Mouse (Mus musculus): ENCODE measurements around the gene Wfdc15a. TPM values are rescaled to one million over a fixed set of nuclear protein-coding genes. Genes with fewer than 3 reads are reported as not detected.

The Wfdc15a gene
- polyA plus RNA-seq, 1 experiment from 2014 or later = not detected

DNA sequence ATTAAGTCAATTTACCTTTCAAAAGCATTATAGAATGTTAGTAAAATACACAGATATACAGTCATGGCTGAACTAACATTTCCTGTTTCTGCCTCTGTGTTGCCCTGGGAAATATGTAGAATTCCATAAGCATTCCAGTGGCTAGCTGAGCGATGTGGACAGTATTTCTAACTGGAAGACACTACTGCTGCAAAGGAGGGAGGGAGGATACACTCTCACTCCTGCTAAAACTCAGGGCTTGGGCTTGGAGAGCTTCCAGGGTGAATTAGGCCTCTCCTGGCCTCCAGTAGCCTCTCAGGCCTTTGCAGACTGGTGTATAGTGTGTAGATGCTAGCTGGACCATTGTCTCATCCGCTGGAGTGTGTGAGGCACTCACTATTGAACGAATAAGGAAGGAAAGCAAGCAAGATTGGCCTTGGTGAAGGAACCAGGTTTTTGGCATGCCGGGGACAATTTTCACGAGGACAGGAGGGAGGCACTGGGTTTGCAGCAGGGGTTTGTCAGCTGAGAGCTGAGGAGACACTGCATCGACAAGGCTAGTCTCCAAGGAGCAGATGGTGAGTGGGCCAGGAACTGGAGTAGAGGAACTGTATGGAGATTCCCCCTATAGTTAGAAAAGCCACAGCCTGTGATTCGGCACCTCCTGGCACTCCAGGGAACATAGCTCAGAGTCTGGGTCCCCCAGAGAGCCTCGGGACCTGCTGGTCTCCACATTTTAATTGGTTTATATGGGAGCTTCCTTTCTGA, 25.1 kb downstream of the Wfdc15a start:
- WGBS = 83% methylated on average over 8 of the region's 8 CpGs
- no peak for ATAC-seq (ENCODE audit: low FRiP score, low read depth)

DNA sequence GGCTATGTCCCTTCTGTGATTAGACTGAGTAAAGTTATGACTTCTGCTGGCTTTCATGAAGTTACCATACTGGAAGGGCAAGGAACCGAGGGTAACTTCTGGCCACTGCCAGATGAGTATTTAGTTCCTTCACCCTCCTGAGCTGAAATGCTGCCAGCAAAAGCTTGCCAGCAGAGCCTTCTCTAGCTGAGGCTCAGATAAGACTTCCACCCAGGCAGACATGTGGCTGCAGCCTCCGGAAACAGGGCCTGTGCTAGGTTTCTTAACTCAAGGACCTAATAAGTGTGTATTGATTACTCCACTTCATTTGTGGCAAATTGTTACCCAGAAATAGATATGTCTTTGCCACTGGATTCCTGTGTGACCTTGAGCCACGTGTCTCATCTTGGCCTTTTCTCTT, 26.5 kb downstream of the Wfdc15a start:
- Histone ChIP-seq H3K36me3 (no peaks in the 10 kb centered on the region), H3K9me3 (no peaks in the 10 kb centered on the region; the same call in 1 of the 2 replicates), H3K27ac (replicated peaks) (no peak overlapping the region), H3K4me2 (replicated peaks) (no peak overlapping the region), H3K27me3 (peaks cover 51% of the 10 kb centered on the region), H3K4me3 (no peak overlapping the region), H3K4me1 (peaks cover 27% of the 10 kb centered on the region), H3K9ac (replicated peaks) (no peak overlapping the region)
- ATAC-seq (ENCODE audit: low FRiP score, low read depth) = no peak
- WGBS = 82% methylated on average over 3 of the region's 3 CpGs

More for the DNA sequence above, 25.1 kb downstream of the Wfdc15a start:
- H3K27me3 ChIP-seq = peaks cover 36% of the 10 kb centered on the region
- H3K9ac ChIP-seq (replicated peaks) = no peak overlapping the region
- no peak overlapping the region for H3K27ac ChIP-seq (replicated peaks)
- H3K9me3 ChIP-seq = no peaks in the 10 kb centered on the region
- H3K4me2 ChIP-seq (replicated peaks) = no peak overlapping the region
- H3K36me3 ChIP-seq = no peaks in the 10 kb centered on the region
- no peak overlapping the region for H3K4me3 ChIP-seq
- peaks cover 22% of the 10 kb centered on the region for H3K4me1 ChIP-seq

DNA sequence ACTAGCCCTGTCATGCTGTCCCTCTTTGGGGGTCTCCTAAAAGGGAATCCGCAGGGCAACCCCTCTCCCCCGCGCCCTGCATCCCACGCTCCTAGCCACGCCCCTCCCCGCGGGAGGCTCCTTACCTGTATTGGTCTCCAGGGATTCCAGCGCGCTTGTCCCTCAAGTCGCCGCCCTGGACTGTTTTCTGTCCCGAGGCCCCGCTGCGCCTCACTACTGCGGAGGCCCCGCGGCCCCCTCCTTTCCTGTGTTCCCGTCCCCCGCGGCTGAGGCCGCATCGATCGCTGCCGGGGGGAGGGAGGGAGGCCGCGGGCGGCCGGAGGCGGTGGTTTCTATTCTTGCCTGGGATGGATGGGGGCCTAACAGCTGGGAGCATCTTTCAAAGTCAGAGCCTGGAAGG, 29.0 kb downstream of the Wfdc15a start, which contains the start of gene Kcns1:
TSS of gene Kcns1 (minus strand) at position 212 of the 400 bp plus-strand sequence.
- no peak for ATAC-seq (ENCODE audit: low FRiP score, low read depth)
- peak within 1 kb of the TSS; percentile 37 for H3K4me3 ChIP-seq
- WGBS = under 1% methylated on average over 29 of the region's 29 CpGs
- no peak within 1 kb of the TSS for H3K27ac ChIP-seq (replicated peaks)
- no peaks in the 10 kb centered on the region for H3K36me3 ChIP-seq
- H3K9me3 ChIP-seq = no peaks in the 10 kb centered on the region; the same call in 1 of the 2 replicates
- H3K27me3 ChIP-seq = peaks cover 70% of the 10 kb centered on the region
- peak within 1 kb of the TSS; percentile 41; the same call in 1 of the 2 replicates for H3K9ac ChIP-seq (replicated peaks)
- peak within 1 kb of the TSS; percentile 65 for H3K4me2 ChIP-seq (replicated peaks)
- H3K4me1 ChIP-seq = peaks cover 35% of the 10 kb centered on the region

DNA sequence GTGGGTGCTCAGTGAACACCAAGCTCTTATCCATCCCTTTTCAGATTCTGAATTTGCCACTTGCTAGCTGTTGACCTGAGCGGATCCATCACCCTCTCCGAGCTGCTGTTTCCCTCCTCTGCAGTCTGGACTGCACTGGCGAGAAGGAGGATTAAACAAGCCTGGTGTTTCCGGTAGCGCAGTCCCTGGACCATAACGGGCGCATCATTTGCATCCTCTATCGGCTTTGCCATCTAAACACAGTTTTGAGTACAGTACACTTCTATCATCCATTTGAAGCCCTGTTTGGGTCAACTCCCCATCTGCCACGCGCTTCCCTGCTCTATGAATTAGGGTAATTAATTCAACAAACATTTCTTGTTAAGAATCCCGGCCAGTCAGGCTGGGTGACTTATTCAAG, 29.6 kb downstream of the Wfdc15a start:
- WGBS = 2% methylated on average over 11 of the region's 11 CpGs
- no peak overlapping the region for H3K9ac ChIP-seq (replicated peaks)
- H3K9me3 ChIP-seq = no peaks in the 10 kb centered on the region; the same call in 1 of the 2 replicates
- peak overlapping the region; percentile 65 for H3K4me2 ChIP-seq (replicated peaks)
- peak overlapping the region; percentile 37; the same call in 1 of the 2 replicates for H3K4me3 ChIP-seq
- ATAC-seq (ENCODE audit: low FRiP score, low read depth) = no peak
- peaks cover 76% of the 10 kb centered on the region for H3K27me3 ChIP-seq
- peaks cover 35% of the 10 kb centered on the region for H3K4me1 ChIP-seq
- H3K27ac ChIP-seq (replicated peaks) = no peak overlapping the region
- no peaks in the 10 kb centered on the region for H3K36me3 ChIP-seq

GRCm38 (mm10) chr2:164168571-164168946, 31.4 kb downstream of the Wfdc15a start:
- WGBS = 13% methylated on average over 42 of the region's 42 CpGs
- peak overlapping the region; percentile 34 for H3K4me3 ChIP-seq
- peaks cover 78% of the 10 kb centered on the region for H3K27me3 ChIP-seq
- no peak overlapping the region for H3K9ac ChIP-seq (replicated peaks)
- H3K27ac ChIP-seq (replicated peaks) = no peak overlapping the region
- peak overlapping the region; percentile 52 for H3K4me2 ChIP-seq (replicated peaks)
- 0 out of 2 replicates have a peak, but pooled peaks have one; percentile 9 for ATAC-seq (ENCODE audit: low FRiP score, low read depth)
- peaks cover 32% of the 10 kb centered on the region for H3K4me1 ChIP-seq
- no peaks in the 10 kb centered on the region; the same call in 1 of the 2 replicates for H3K9me3 ChIP-seq
- H3K36me3 ChIP-seq = no peaks in the 10 kb centered on the region

GRCm38 (mm10) chr2:164167752-164168570, 32.0 kb downstream of the Wfdc15a start:
- ATAC-seq (ENCODE audit: low FRiP score, low read depth) = no peak
- Histone ChIP-seq H3K27me3 (peaks cover 76% of the 10 kb centered on the region), H3K4me2 (replicated peaks) (peak overlapping the region; percentile 52), H3K4me1 (peaks cover 32% of the 10 kb centered on the region), H3K4me3 (peak overlapping the region; percentile 34), H3K9me3 (no peaks in the 10 kb centered on the region; the same call in 1 of the 2 replicates), H3K27ac (replicated peaks) (no peak overlapping the region), H3K36me3 (no peaks in the 10 kb centered on the region), H3K9ac (replicated peaks) (no peak overlapping the region)
- WGBS = 12% methylated on average over 80 of the region's 90 CpGs

- Histone ChIP-seq H3K27ac (replicated peaks) (no peak overlapping the region), H3K4me3 (no peak overlapping the region), H3K36me3 (no peaks in the 10 kb centered on the region), H3K4me2 (replicated peaks) (no peak overlapping the region), H3K9ac (replicated peaks) (no peak overlapping the region), H3K27me3 (peaks cover 54% of the 10 kb centered on the region), H3K9me3 (no peaks in the 10 kb centered on the region; the same call in 1 of the 2 replicates), H3K4me1 (peaks cover 14% of the 10 kb centered on the region)
- no peak for ATAC-seq (ENCODE audit: low FRiP score, low read depth)
- 91% methylated on average over 5 of the region's 5 CpGs for WGBS
These were observed 35.0 kb downstream of the Wfdc15a start for GRCm38 (mm10) chr2:164164941-164165340.

- ATAC-seq (ENCODE audit: low FRiP score, low read depth) = no peak
- Histone ChIP-seq H3K36me3 (peaks cover 4% of the 10 kb centered on the region; the same call in 1 of the 2 replicates), H3K4me2 (replicated peaks) (no peak overlapping the region), H3K27ac (replicated peaks) (no peak overlapping the region), H3K27me3 (peaks cover 20% of the 10 kb centered on the region), H3K9ac (replicated peaks) (no peak overlapping the region), H3K4me3 (no peak overlapping the region), H3K9me3 (no peaks in the 10 kb centered on the region), H3K4me1 (no peaks in the 10 kb centered on the region)
- 80% methylated on average over 11 of the region's 11 CpGs for WGBS
These were observed 38.3 kb downstream of the Wfdc15a start for GRCm38 (mm10) chr2:164161515-164162055.

- no peak overlapping the region for H3K27ac ChIP-seq (replicated peaks)
- no peaks in the 10 kb centered on the region for H3K27me3 ChIP-seq
- H3K9me3 ChIP-seq = no peaks in the 10 kb centered on the region
- no peaks in the 10 kb centered on the region for H3K4me1 ChIP-seq
- no peak overlapping the region for H3K9ac ChIP-seq (replicated peaks)
- no peak overlapping the region for H3K4me2 ChIP-seq (replicated peaks)
- ATAC-seq (ENCODE audit: low FRiP score, low read depth) = no peak
- peaks cover 23% of the 10 kb centered on the region for H3K36me3 ChIP-seq
- WGBS = 91% methylated on average over 2 of the region's 2 CpGs
- no peak overlapping the region for H3K4me3 ChIP-seq
These were observed 41.1 kb downstream of the Wfdc15a start for GRCm38 (mm10) chr2:164158838-164159237.

DNA sequence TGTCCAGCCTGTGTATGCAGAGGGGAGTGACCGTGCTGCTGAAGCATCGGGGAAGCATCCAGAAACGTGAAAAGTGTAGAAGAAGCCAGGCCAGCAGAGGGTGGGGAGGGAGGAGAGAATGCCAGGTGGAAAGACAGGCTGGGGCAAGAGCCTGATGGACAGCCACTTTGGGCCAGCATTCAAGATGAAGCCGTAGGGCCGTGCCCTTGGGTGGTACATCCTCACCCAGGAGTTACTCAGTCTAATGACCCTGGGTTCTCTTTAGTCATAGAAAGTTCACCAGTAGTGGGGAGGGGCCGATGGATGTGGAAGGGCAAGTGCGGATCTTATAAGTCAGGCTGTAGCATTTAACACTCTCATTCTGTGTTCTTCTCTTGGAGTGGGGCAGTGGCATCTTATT, 43.8 kb downstream of the Wfdc15a start:
- ATAC-seq (ENCODE audit: low FRiP score, low read depth) = no peak
- Histone ChIP-seq H3K9ac (replicated peaks) (no peak overlapping the region), H3K36me3 (peaks cover 48% of the 10 kb centered on the region), H3K4me3 (no peak overlapping the region), H3K27ac (replicated peaks) (no peak overlapping the region), H3K4me1 (no peaks in the 10 kb centered on the region), H3K4me2 (replicated peaks) (no peak overlapping the region), H3K27me3 (no peaks in the 10 kb centered on the region), H3K9me3 (no peaks in the 10 kb centered on the region)
- 89% methylated on average over 7 of the region's 7 CpGs for WGBS

DNA sequence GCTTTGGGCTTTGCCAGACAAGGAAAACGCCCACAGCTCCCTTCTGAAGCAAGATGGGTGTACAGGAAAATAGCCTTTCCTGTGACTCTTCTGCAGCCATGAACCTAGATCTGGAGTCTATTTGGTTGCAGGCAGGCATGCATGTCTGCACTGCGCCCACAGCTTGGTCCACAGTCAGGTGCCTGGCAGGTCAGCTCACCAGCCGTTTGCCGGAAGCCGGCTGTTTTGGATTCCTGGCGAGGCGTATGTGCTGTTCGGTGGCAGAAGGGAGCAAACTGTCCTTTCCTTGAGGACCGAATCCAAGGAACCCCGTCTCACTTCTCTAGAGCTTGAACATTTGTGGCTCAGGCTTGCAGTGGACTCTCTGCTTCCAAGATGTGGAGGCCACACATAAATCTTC, 45.9 kb downstream of the Wfdc15a start:
- 94% methylated on average over 10 of the region's 10 CpGs for WGBS
- peaks cover 54% of the 10 kb centered on the region for H3K36me3 ChIP-seq
- no peak for ATAC-seq (ENCODE audit: low FRiP score, low read depth)

GRCm38 (mm10) chr2:164152341-164152740, 47.6 kb downstream of the Wfdc15a start:
- Histone ChIP-seq H3K9me3 (no peaks in the 10 kb centered on the region), H3K36me3 (peaks cover 54% of the 10 kb centered on the region), H3K4me2 (replicated peaks) (no peak overlapping the region), H3K4me3 (no peak overlapping the region), H3K27ac (replicated peaks) (no peak overlapping the region), H3K27me3 (no peaks in the 10 kb centered on the region), H3K4me1 (no peaks in the 10 kb centered on the region; the same call in 1 of the 2 replicates), H3K9ac (replicated peaks) (no peak overlapping the region)
- no peak for ATAC-seq (ENCODE audit: low FRiP score, low read depth)
- WGBS = 95% methylated on average over 11 of the region's 11 CpGs

More for the DNA sequence above, 45.9 kb downstream of the Wfdc15a start:
- no peak overlapping the region for H3K4me3 ChIP-seq
- H3K4me2 ChIP-seq (replicated peaks) = no peak overlapping the region
- no peaks in the 10 kb centered on the region for H3K4me1 ChIP-seq
- no peaks in the 10 kb centered on the region for H3K9me3 ChIP-seq
- H3K27me3 ChIP-seq = no peaks in the 10 kb centered on the region
- H3K9ac ChIP-seq (replicated peaks) = no peak overlapping the region
- no peak overlapping the region for H3K27ac ChIP-seq (replicated peaks)

Measured in midbrain, embryonic 12.5 days (tissue).